Mouse (Mus musculus) adrenal gland, postnatal 14 days (tissue): ENCODE results near the gene Golt1a. TPM values are rescaled to one million over a fixed set of nuclear protein-coding genes. Genes with fewer than 3 reads are reported as not detected.

ENCODE experiments used
- DNase-seq: peaks from one replicate; pipeline ENCODE4 v3.0.0; 2021; ENCODE audit warnings: mixed read lengths
- total RNA-seq: library from RNA; stranded (reverse); gene quantifications from 2 replicates; pipeline ENCODE4 v1.2.3, GENCODE M21; 2021

Gene Golt1a
- total RNA-seq, 1 experiment from 2014 or later: 1.4 TPM

GRCm38 (mm10) chr1:133347693-133348520, 38.3 kb downstream of the Golt1a start:
- DNase-seq: peak; percentile 69

DNA sequence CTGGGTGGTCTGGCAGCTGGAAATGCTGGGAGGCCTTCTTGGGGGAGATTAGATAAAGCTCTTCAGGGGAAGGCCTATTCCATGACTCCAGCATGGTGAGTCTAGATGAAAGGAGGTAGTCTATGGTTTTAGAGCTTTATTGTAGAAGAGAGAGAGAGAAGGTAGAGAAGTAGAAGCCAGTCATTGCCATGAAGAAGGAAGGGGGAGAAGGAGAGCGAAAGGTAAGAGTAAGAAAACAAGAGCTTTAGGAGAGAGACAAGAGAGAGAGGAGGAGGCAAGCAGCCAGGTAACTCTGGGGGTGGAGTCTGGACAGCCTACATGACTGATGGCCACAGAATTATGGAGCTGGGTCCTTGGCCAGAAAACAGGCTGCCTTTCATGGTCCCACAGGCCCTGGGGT, 40.6 kb downstream of the Golt1a start, which contains the start of gene Ren1:
Ren1 (plus strand) TSS at position 301 of the 400 bp plus-strand sequence.
- no peak for DNase-seq

DNA sequence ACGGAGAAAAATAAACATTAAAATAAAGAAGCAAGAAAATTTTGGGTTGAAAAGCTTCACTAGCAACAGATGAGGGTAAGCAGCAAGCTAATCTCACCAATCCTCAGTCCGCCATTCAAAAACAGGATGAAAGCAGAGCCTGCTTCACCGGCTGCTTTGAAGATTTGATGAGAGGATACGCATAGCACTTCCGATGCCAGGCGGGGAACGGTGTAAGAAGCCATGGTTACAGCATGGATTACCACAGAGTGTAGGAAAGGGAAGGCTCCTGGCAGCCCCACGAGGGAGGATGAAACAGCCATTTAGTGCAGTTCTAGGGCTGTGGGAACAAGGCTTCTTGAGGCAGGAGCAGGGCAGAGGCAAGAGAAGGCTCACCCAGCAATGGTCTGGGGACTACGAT, 42.2 kb downstream of the Golt1a start:
- no peak for DNase-seq

DNA sequence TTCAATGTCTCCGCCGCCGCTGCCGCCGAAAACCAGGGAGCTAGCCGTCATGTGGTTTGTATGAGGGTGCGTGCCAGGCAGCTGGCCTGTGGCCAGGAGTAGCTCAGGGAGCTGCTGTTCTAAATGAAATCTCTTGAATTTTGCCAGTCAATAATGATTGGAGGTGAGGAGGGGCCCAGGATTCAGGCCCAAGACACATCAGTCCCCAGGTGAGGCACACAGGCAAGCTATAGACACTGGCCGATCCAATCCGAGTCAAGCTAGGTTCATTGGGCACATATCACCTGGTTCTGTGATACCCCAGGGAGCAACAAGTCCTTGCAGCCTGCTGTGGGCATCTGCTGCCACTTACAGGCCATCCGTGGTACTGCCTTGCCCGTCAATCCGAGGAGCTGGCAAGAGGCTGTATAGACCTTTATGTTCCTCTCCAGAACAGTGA, 43.8 kb downstream of the Golt1a start:
- DNase-seq: peak; percentile 88

DNA sequence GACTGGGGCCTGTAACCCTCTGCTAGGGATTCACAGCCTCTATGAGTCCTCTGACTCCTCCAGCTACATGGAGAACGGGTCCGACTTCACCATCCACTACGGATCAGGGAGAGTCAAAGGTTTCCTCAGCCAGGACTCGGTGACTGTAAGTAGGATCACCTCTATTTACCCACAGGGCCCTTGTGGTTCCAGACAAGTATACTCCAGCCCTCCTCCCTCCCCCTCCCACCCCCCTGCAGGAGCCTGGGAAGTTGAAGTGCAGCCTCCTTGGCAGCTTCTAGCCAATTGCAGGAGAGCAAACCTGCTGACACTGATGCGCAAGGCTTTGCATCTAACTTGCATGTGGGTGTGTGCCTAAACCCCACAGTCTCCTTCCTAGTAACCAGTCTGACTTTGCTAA, 45.9 kb downstream of the Golt1a start:
- DNase-seq: no peak

- DNase-seq: no peak
Observed at GRCm38 (mm10) chr1:133355912-133356311, 46.3 kb downstream of the Golt1a start.

GRCm38 (mm10) chr1:133356330-133356729, 46.7 kb downstream of the Golt1a start:
- DNase-seq: no peak

- no peak for DNase-seq
Observed at GRCm38 (mm10) chr1:133361006-133361405, 51.4 kb downstream of the Golt1a start.

DNA sequence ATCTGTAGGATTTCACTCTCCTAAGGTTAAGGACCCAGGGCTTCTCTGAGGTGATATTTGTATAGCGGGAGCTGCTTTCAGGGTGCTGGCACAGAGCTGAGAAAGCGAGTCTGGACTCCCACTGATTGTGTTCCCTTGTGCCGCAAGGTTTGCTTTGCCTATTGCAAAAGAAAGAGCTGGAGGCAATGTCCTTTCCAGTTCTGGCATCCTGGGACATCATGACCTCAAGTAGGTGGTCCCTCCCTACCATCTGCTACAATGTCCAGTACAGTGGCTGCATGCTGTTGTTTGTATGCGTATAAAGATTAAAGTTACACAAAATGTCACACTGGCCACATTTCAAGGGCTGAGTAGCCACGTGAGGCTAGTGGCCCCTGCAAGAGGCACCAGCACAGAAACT, 52.5 kb downstream of the Golt1a start:
- DNase-seq: no peak

GRCm38 (mm10) chr1:133363276-133364021, 53.8 kb downstream of the Golt1a start, which contains the start of gene Etnk2:
Gene Etnk2, plus strand, starts transcription at chr1:133363572.
- peak; percentile 93 for DNase-seq

GRCm38 (mm10) chr1:133364022-133364630, 54.5 kb downstream of the Golt1a start:
- DNase-seq: no peak

GRCm38 (mm10) chr1:133364890-133365289, 55.3 kb downstream of the Golt1a start:
- peak; percentile 57 for DNase-seq

DNA sequence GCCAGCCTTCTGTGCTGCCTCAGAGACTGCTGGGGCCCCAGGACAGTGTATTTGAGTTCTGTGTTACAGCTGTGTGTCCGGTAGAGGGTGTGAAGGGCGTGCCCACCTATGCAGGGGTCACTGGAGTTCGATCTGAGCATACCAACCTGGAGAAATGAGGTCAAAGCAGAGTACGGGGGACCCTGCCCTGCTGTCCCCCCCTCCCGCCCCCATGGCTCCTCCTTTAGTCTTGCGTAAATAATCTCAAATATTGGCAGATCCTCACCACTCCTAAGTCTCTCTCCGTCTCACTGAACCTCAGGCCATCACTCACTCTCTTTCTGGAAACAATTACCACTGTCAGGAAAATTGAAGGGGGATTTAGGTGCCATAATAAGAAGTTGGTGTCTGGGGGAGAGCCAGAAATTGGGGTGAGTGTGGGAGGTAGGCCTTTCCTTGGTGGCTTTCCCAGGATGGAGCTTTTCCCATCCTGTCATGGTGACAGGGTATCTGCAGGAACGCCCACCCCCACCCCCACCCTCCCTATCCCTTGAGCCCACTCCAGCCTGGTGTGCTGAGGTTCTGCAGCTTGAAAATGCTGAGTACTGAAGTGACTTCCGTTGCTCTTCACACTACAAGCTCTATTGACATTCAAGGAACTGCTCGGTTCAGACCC, 57.5 kb downstream of the Golt1a start:
- no peak for DNase-seq

- peak; percentile 66 for DNase-seq
Observed at GRCm38 (mm10) chr1:133367606-133368488, 58.2 kb downstream of the Golt1a start.

- DNase-seq: peak; percentile 45
Observed at GRCm38 (mm10) chr1:133368644-133369043, 59.0 kb downstream of the Golt1a start.

DNA sequence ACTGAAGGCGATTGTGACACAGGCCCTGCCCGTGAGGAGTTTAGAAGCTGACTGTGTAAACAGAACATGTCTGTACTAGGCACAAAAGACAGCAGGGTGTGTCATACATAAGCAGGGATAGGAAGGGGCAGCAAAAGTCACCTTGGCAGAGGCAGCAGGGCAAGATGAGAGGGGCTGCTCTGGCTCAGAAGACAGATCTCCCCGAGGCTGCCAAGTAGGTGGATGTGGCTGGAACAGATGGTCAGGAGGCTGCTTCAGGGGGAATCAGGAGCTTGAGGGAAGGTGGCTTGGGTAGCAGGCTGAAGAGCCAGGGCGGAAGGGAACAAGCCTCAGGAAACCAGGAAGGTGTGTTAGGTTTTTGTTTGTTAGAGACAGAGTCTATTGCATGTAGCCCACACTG, 60.8 kb downstream of the Golt1a start:
- DNase-seq: no peak

GRCm38 (mm10) chr1:133371431-133371830, 61.8 kb downstream of the Golt1a start:
- DNase-seq: no peak

- peak; percentile 71 for DNase-seq
Observed at GRCm38 (mm10) chr1:133372113-133372512, 62.5 kb downstream of the Golt1a start.
